12 mouse cellular contexts compared by ENCODE assay signal in genomic region chr12:105686791-105687190, GRCm38 (mm10). TPM values are rescaled to one million over a fixed set of nuclear protein-coding genes. Genes with fewer than 3 reads are reported as not detected.
A peak's percentile ranks its signal among the peaks of the same experiment; 100 is the strongest.
DNase-seq lines count a peak whose midpoint lies in the region; ATAC-seq and TF ChIP-seq lines count a peak whose summit lies in the region.
"Had no signal": no experiment of that assay in that cellular context is flagged by ENCODE, and none has a peak within 500 bp of the region (broad histone marks: within the 10 kb centered on the region; RNA-seq: fewer than 3 reads in every experiment).

No protein-coding gene starts in this region.

- peaks cover 28% of the 10 kb centered on the region for H3K4me1 ChIP-seq in forebrain, embryonic 12.5 days
- H3K4me1 ChIP-seq in forebrain, embryonic 16.5 days (replicated peaks; ENCODE audit: control insufficient read depth, insufficient read depth, low read length) = peaks cover 29% of the 10 kb centered on the region
- peaks cover 13% of the 10 kb centered on the region; the same call in 1 of the 2 replicates for H3K4me1 ChIP-seq in lung, postnatal 0 days (ENCODE audit: insufficient read depth, low read depth, low read length)
- peaks cover 21% of the 10 kb centered on the region; the same call in 1 of the 2 replicates for H3K4me1 ChIP-seq in liver, embryonic 11.5 days (replicated peaks; ENCODE audit: control insufficient read depth, insufficient read depth, low read length)
- peaks cover 40% of the 10 kb centered on the region for H3K4me1 ChIP-seq in neural tube, embryonic 15.5 days

- intact Hi-C loops in left cerebral cortex, adult 2 months (cut with DNase I) = loop anchor here (5.0 kb wide), 1 partner anchor 36 kb away; no protein-coding TSS in a partner anchor

- no peak for TF ChIP-seq EP300 in lung, postnatal 0 days (IDR thresholded peaks at IDR 0.05)

- H3K36me3 ChIP-seq in forebrain, embryonic 12.5 days (replicated peaks) = peaks cover 20% of the 10 kb centered on the region
- H3K36me3 ChIP-seq in forebrain, embryonic 16.5 days (ENCODE audit: control insufficient read depth, insufficient read depth) = peaks cover 2% of the 10 kb centered on the region; the same call in 1 of the 2 replicates
- no peaks in the 10 kb centered on the region for H3K36me3 ChIP-seq in lung, postnatal 0 days (ENCODE audit: insufficient read depth, low read length)
- H3K36me3 ChIP-seq in liver, embryonic 11.5 days (ENCODE audit: control insufficient read depth, insufficient read depth, low read length) = 0 out of 2 replicates have a peak, but pooled peaks cover 4% of the 10 kb centered on the region
- H3K36me3 ChIP-seq in neural tube, embryonic 15.5 days = peaks cover 17% of the 10 kb centered on the region

- H3K4me2 ChIP-seq in forebrain, embryonic 12.5 days = peak overlapping the region; percentile 75
- no peak overlapping the region for H3K4me2 ChIP-seq in forebrain, embryonic 16.5 days (ENCODE audit: low read length)
- H3K4me2 ChIP-seq in lung, postnatal 0 days (replicated peaks; ENCODE audit: low read depth, low read length) = no peak overlapping the region
- H3K4me2 ChIP-seq in liver, embryonic 11.5 days = peak overlapping the region; percentile 80
- peak overlapping the region; percentile 86 for H3K4me2 ChIP-seq in neural tube, embryonic 15.5 days

- DNase-seq in lung, postnatal 36 days = peak; percentile 5
- DNase-seq in lung, postnatal 0 days (ENCODE audit: low spot score) = no peak
- no peak for DNase-seq in liver, embryonic 11.5 days (ENCODE audit: low spot score)
- no peak for DNase-seq in right cerebral cortex, postnatal 14 days
- no peak for DNase-seq in left cerebral cortex, adult 2 months (ENCODE audit: extremely low spot score in 1 of 2, low spot score in 2 of 2)
- DNase-seq: adrenal gland, adult 2 months; cerebellum, adult 8-10 months; gastrocnemius, postnatal 36 days; retina, postnatal 1 day had no signal

- no peak for ATAC-seq in forebrain, embryonic 12.5 days (ENCODE audit: low FRiP score)
- no peak for ATAC-seq in forebrain, embryonic 16.5 days
- no peak for ATAC-seq in lung, postnatal 0 days
- no peak for ATAC-seq in liver, embryonic 11.5 days (replicated peaks; ENCODE audit: low FRiP score)
- ATAC-seq in neural tube, embryonic 15.5 days (ENCODE audit: low FRiP score) = no peak

- 96% methylated on average over 3 of the region's 3 CpGs for WGBS in forebrain, embryonic 12.5 days
- 94% methylated on average over 3 of the region's 3 CpGs for WGBS in forebrain, embryonic 16.5 days
- 86% methylated on average over 3 of the region's 3 CpGs for WGBS in lung, postnatal 0 days
- 86% methylated on average over 3 of the region's 3 CpGs for WGBS in liver, embryonic 11.5 days
- 96% methylated on average over 3 of the region's 3 CpGs for WGBS in neural tube, embryonic 15.5 days

- no peak for TF ChIP-seq CTCF in lung, postnatal 0 days (IDR thresholded peaks at IDR 0.05)
- TF ChIP-seq CTCF in left cerebral cortex, adult 2 months (IDR thresholded peaks at IDR 0.05) = no peak

- H3K9me3 ChIP-seq in forebrain, embryonic 12.5 days = no peaks in the 10 kb centered on the region
- no peaks in the 10 kb centered on the region for H3K9me3 ChIP-seq in forebrain, embryonic 16.5 days (ENCODE audit: control insufficient read depth, low read length)
- no peaks in the 10 kb centered on the region for H3K9me3 ChIP-seq in lung, postnatal 0 days (ENCODE audit: low read length)
- no peaks in the 10 kb centered on the region for H3K9me3 ChIP-seq in liver, embryonic 11.5 days (ENCODE audit: control insufficient read depth, low read length)
- H3K9me3 ChIP-seq in neural tube, embryonic 15.5 days (replicated peaks) = no peaks in the 10 kb centered on the region

- peak overlapping the region; percentile 94; the same call in 1 of the 2 replicates for H3K4me3 ChIP-seq in forebrain, embryonic 12.5 days (replicated peaks)
- H3K4me3 ChIP-seq in forebrain, embryonic 16.5 days (replicated peaks; ENCODE audit: low read length) = no peak overlapping the region
- no peak overlapping the region for H3K4me3 ChIP-seq in lung, postnatal 0 days (ENCODE audit: low read depth, low read length)
- peak overlapping the region; percentile 98 for H3K4me3 ChIP-seq in liver, embryonic 11.5 days (ENCODE audit: low read depth, low read length)
- peak overlapping the region; percentile 77 for H3K4me3 ChIP-seq in neural tube, embryonic 15.5 days (replicated peaks)
- H3K4me3 ChIP-seq in left cerebral cortex, adult 2 months = no peak overlapping the region

- H3K9ac ChIP-seq in forebrain, embryonic 12.5 days = no peak overlapping the region
- no peak overlapping the region for H3K9ac ChIP-seq in forebrain, embryonic 16.5 days (replicated peaks; ENCODE audit: low read depth, low read length)
- no peak overlapping the region for H3K9ac ChIP-seq in lung, postnatal 0 days (replicated peaks; ENCODE audit: low read depth)
- no peak overlapping the region for H3K9ac ChIP-seq in liver, embryonic 11.5 days (ENCODE audit: low read depth, low read length)
- H3K9ac ChIP-seq in neural tube, embryonic 15.5 days (replicated peaks) = no peak overlapping the region

- H3K27me3 ChIP-seq in forebrain, embryonic 12.5 days = no peaks in the 10 kb centered on the region
- no peaks in the 10 kb centered on the region for H3K27me3 ChIP-seq in forebrain, embryonic 16.5 days (replicated peaks; ENCODE audit: control insufficient read depth, insufficient read depth, low read length)
- no peaks in the 10 kb centered on the region for H3K27me3 ChIP-seq in lung, postnatal 0 days (replicated peaks; ENCODE audit: insufficient read depth, low read length)
- no peaks in the 10 kb centered on the region for H3K27me3 ChIP-seq in liver, embryonic 11.5 days (replicated peaks; ENCODE audit: control insufficient read depth, insufficient read depth, low read length)
- no peaks in the 10 kb centered on the region for H3K27me3 ChIP-seq in neural tube, embryonic 15.5 days (replicated peaks)

- no peak overlapping the region for H3K27ac ChIP-seq in forebrain, embryonic 12.5 days
- H3K27ac ChIP-seq in forebrain, embryonic 16.5 days (ENCODE audit: low read length) = no peak overlapping the region
- no peak overlapping the region for H3K27ac ChIP-seq in lung, postnatal 0 days (ENCODE audit: low read length)
- no peak overlapping the region; the same call in 1 of the 2 replicates for H3K27ac ChIP-seq in liver, embryonic 11.5 days (ENCODE audit: low read depth, low read length)
- H3K27ac ChIP-seq in neural tube, embryonic 15.5 days (replicated peaks) = no peak overlapping the region
- no peak overlapping the region for H3K27ac ChIP-seq in left cerebral cortex, adult 2 months

RNA-seq across cellular contexts. Expression of gene Atg2b, which starts 1.8 kb away (rescaled TPM):
- polyA plus RNA-seq in forebrain, embryonic 12.5 days (2016; fragmentation: Nextera tagmentation; extraction: Ambion mirVana) = 17.7 and 18.3 TPM in 2 replicates
- polyA plus RNA-seq in forebrain, embryonic 16.5 days (2015; fragmentation: Nextera tagmentation; extraction: Ambion mirVana) = 17.3 and 18.4 TPM in 2 replicates
- 6.4 and 7.5 TPM in 2 replicates for polyA plus RNA-seq in lung, postnatal 0 days (2015; fragmentation: Nextera tagmentation; extraction: Ambion mirVana)
- polyA plus RNA-seq in liver, embryonic 11.5 days (2014; fragmentation: Nextera tagmentation; extraction: Ambion mirVana) = 26.3 and 28.2 TPM in 2 replicates
- 11.0 and 11.9 TPM in 2 replicates for polyA plus RNA-seq in neural tube, embryonic 15.5 days (2015; fragmentation: Nextera tagmentation; extraction: Ambion mirVana)
- 10 to 100 TPM; 50.1 to 50.3 TPM for total RNA-seq in left cerebral cortex, adult 2 months (2021)

RNA-seq across cellular contexts. Expression of gene Gskip, which starts 2.2 kb away (rescaled TPM):
- polyA plus RNA-seq in forebrain, embryonic 12.5 days (2016; fragmentation: Nextera tagmentation; extraction: Ambion mirVana) = 27.8 and 28.5 TPM in 2 replicates
- 30.3 and 31.0 TPM in 2 replicates for polyA plus RNA-seq in forebrain, embryonic 16.5 days (2015; fragmentation: Nextera tagmentation; extraction: Ambion mirVana)
- 26.5 and 27.7 TPM in 2 replicates for polyA plus RNA-seq in lung, postnatal 0 days (2015; fragmentation: Nextera tagmentation; extraction: Ambion mirVana)
- polyA plus RNA-seq in liver, embryonic 11.5 days (2014; fragmentation: Nextera tagmentation; extraction: Ambion mirVana) = 27.5 and 28.4 TPM in 2 replicates
- polyA plus RNA-seq in neural tube, embryonic 15.5 days (2015; fragmentation: Nextera tagmentation; extraction: Ambion mirVana) = 27.6 and 28.9 TPM in 2 replicates
- total RNA-seq in left cerebral cortex, adult 2 months (2021) = 10 to 100 TPM; 26.0 to 26.2 TPM

RNA-seq across cellular contexts. Expression of gene Ak7, which starts 19.0 kb away (rescaled TPM):
- 0.45 and 0.78 TPM in 2 replicates for polyA plus RNA-seq in forebrain, embryonic 12.5 days (2016; fragmentation: Nextera tagmentation; extraction: Ambion mirVana)
- polyA plus RNA-seq in forebrain, embryonic 16.5 days (2015; fragmentation: Nextera tagmentation; extraction: Ambion mirVana) = 0.99 and 1.2 TPM in 2 replicates
- 3.2 and 5.1 TPM in 2 replicates for polyA plus RNA-seq in lung, postnatal 0 days (2015; fragmentation: Nextera tagmentation; extraction: Ambion mirVana)
- polyA plus RNA-seq in liver, embryonic 11.5 days (2014; fragmentation: Nextera tagmentation; extraction: Ambion mirVana) = 0.10 TPM in 1 of 2 replicates, not detected in the other
- polyA plus RNA-seq in neural tube, embryonic 15.5 days (2015; fragmentation: Nextera tagmentation; extraction: Ambion mirVana) = 1.6 and 1.7 TPM in 2 replicates
- total RNA-seq in left cerebral cortex, adult 2 months (2021) = under 1 TPM; 0.25 to 0.68 TPM
- total RNA-seq: gastrocnemius, postnatal 36 days had no signal

Comparison
In these comparisons a context has a peak if more than half of its experiments do, and no peak if none do; other contexts are left out.
1. H3K4me2 ChIP-seq: peak in forebrain, embryonic 12.5 days (single experiment), liver, embryonic 11.5 days (single experiment) and neural tube, embryonic 15.5 days (single experiment); none in forebrain, embryonic 16.5 days (single experiment) and lung, postnatal 0 days (single experiment).
2. H3K4me3 ChIP-seq: peak in forebrain, embryonic 12.5 days (single experiment), liver, embryonic 11.5 days (single experiment) and neural tube, embryonic 15.5 days (single experiment); none in forebrain, embryonic 16.5 days (single experiment), lung, postnatal 0 days (single experiment) and left cerebral cortex, adult 2 months (single experiment).